Mouse (Mus musculus) midbrain, postnatal 0 days (tissue): ENCODE results near the gene 4921517D22Rik. TPM values are rescaled to one million over a fixed set of nuclear protein-coding genes. Genes with fewer than 3 reads are reported as not detected.

Source experiments
- ATAC-seq: fragments of 200-750 bp; cut with Nextera tagmentation; 2 replicates; pipeline ENCODE4 v1.8.0; 2017; ENCODE audit warnings: moderate number of reproducible peaks, mild to moderate bottlenecking, moderate TSS enrichment, moderate library complexity; ENCODE audit not compliant: low FRiP score
- DNase-seq: peaks from one replicate; pipeline ENCODE4 v3.0.0-alpha.2; 2015; ENCODE audit warnings: low spot score
- H3K27ac ChIP-seq: fragments of 300-500 bp; sonication (generic); 2 replicates; pipeline ENCODE4 v1.5.1; 2014; ENCODE audit warnings: low read depth, mild to moderate bottlenecking, low read length, mixed read lengths
- H3K27me3 ChIP-seq: fragments of 300-500 bp; sonication (generic); 2 replicates; pipeline ENCODE4 v1.6.1; 2014; ENCODE audit warnings: low read length, control low read depth, mixed read lengths; ENCODE audit not compliant: insufficient read depth
- H3K36me3 ChIP-seq: fragments of 300-500 bp; sonication (generic); 2 replicates; pipeline ENCODE4 v1.6.1; 2014; ENCODE audit warnings: low read length, control low read depth, mixed read lengths; ENCODE audit not compliant: insufficient read depth
- H3K4me1 ChIP-seq: fragments of 300-500 bp; sonication (generic); 2 replicates; pipeline ENCODE4 v1.6.1; 2014; ENCODE audit warnings: mild to moderate bottlenecking, control low read depth, antibody characterized with exemption, low read length, mixed read lengths; ENCODE audit not compliant: insufficient read depth
- H3K4me2 ChIP-seq: fragments of 300-500 bp; sonication (generic); 2 replicates; pipeline ENCODE4 v1.6.1; 2014; ENCODE audit warnings: low read depth, mild to moderate bottlenecking, low read length, mixed read lengths; ENCODE audit not compliant: poor library complexity, severe bottlenecking
- H3K4me3 ChIP-seq: fragments of 300-500 bp; sonication (generic); 2 replicates; pipeline ENCODE4 v1.5.1; 2014; ENCODE audit warnings: low read depth, mild to moderate bottlenecking, low read length, moderate library complexity
- H3K9ac ChIP-seq: fragments of 300-500 bp; sonication (generic); replicated peaks from 2 replicates; pipeline ENCODE4 v1.6.1; 2014; ENCODE audit warnings: mild to moderate bottlenecking, low read length, moderate library complexity, mixed read lengths; ENCODE audit not compliant: poor library complexity, severe bottlenecking
- H3K9me3 ChIP-seq: fragments of 300-500 bp; sonication (generic); 2 replicates; pipeline ENCODE4 v1.6.1; 2016; ENCODE audit warnings: low read length, control low read depth
- CTCF ChIP-seq: IDR thresholded peaks from 2 replicates; pipeline ENCODE4 v1.5.1; 2016; ENCODE audit warnings: antibody characterized with exemption, mild to moderate bottlenecking
- WGBS: fragments of 180-500 bp; shearing (Covaris S2); extraction: QIAGEN DNeasy Blood & Tissue Kit; methylation state at CpG from one replicate; pipeline ENCODE4 v1.1.7; 2014; 5-methylcytosine and 5-hydroxymethylcytosine counted together
- polyA plus RNA-seq: library from polyadenylated mRNA; unstranded; fragments of >200 nt; fragmentation: Nextera tagmentation; extraction: Ambion mirVana; gene quantifications from 2 replicates; pipeline ENCODE4 v1.2.1, GENCODE M21; 2015
- total RNA-seq: library from RNA; depleted of rRNA; stranded (reverse); fragments of >200 nt; gene quantifications from 2 replicates; pipeline ENCODE4 v1.2.3, GENCODE M21; 2014

Gene 4921517D22Rik
- total and polyA plus RNA-seq, 2 experiments from 2014 or later: not detected

GRCm38 (mm10) chr13:59669946-59670345 is 24.0 kb downstream of the 4921517D22Rik start:
- Histone ChIP-seq H3K36me3 (no peaks in the 10 kb centered on the region), H3K4me2 (no peak overlapping the region), H3K9ac (no peak overlapping the region), H3K9me3 (no peaks in the 10 kb centered on the region), H3K4me3 (no peak overlapping the region), H3K27me3 (no peaks in the 10 kb centered on the region), H3K4me1 (no peaks in the 10 kb centered on the region), H3K27ac (no peak overlapping the region)
- WGBS: 86% methylated on average over 10 of the region's 10 CpGs
- no peak for DNase-seq
- no peak for ATAC-seq
- TF ChIP-seq CTCF: no peak

DNA sequence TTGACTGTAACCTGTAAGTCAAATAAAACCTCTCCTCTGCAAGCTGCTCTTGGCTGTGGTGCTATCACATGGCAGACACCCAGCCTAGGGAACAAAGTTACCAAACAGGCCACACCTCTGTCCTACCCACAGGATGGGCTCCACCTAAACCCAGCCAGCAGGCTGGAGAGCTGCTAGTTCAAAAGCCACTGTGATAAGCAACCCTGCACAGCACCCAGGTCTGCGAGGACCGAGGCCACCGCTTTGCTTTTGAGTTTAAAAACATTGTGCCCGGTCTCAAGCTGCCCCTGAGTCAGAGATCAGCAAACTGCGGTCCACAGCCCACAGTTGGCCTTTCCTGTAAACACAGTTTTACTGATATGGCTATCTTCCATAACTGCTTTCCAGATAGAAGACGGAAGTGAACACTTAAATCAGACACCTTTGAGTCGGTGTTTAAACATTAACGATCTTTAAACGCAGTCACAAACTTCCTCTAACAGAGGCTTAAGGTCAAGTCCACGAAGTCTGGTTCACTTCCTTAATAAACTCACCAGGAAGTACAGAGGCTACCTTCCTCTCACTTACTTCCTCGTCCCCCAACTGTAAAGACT is 25.3 kb downstream of the 4921517D22Rik start:
- no peak for TF ChIP-seq CTCF
- WGBS: 83% methylated on average over 11 of the region's 11 CpGs
- H3K36me3 ChIP-seq: no peaks in the 10 kb centered on the region
- no peaks in the 10 kb centered on the region for H3K27me3 ChIP-seq
- DNase-seq (no peak), ATAC-seq (no peak)
- H3K27ac ChIP-seq: no peak overlapping the region
- no peaks in the 10 kb centered on the region for H3K4me1 ChIP-seq
- no peak overlapping the region for H3K4me2 ChIP-seq
- no peak overlapping the region for H3K4me3 ChIP-seq
- no peak overlapping the region for H3K9ac ChIP-seq
- H3K9me3 ChIP-seq: no peaks in the 10 kb centered on the region

- TF ChIP-seq CTCF: no peak
- Histone ChIP-seq H3K27me3 (no peaks in the 10 kb centered on the region), H3K4me2 (no peak overlapping the region), H3K4me1 (no peaks in the 10 kb centered on the region), H3K9ac (no peak overlapping the region), H3K9me3 (no peaks in the 10 kb centered on the region), H3K27ac (no peak overlapping the region), H3K36me3 (no peaks in the 10 kb centered on the region), H3K4me3 (no peak overlapping the region)
- WGBS: 84% methylated on average over 5 of the region's 5 CpGs
- ATAC-seq (no peak), DNase-seq (no peak)
These were observed 26.1 kb downstream of the 4921517D22Rik start for GRCm38 (mm10) chr13:59667763-59668162.

DNA sequence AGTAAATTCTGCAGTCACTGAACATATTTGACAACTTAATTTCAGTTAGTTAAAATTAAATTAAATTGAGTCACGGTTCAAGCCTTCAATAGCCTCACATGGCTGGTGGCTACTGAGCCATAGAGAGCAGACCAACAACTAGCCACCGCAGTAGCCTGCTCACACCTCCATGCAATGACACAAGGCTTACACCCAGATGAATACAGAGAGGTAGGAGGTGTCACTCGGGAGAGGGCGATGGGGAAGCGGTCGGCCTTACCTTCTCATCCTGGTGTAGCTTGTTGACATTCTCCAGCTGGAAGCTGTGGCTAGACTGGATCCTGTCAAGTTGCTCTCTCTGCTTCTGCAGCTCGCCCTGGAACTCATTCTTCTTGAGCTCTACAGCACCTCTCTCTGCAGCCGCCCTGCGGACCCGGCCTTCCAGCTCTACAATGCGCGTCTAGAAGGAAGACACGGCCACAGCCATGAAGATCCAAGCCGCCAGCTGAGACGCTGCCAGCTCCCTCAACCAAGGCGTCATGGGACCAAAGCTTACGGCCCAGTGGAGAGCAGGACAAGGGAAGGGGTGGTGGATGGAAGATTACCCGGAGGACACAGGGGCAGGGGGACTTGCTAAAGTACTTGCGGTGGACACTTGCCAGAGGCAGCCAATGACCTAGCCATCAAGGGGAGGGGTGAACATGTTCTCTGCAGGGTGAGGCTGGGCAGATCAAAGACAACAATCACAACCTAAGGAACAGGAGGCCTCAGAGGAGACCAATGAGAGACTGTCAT is 29.8 kb downstream of the 4921517D22Rik start:
- ATAC-seq: no peak
- Histone ChIP-seq H3K27me3 (no peaks in the 10 kb centered on the region), H3K36me3 (no peaks in the 10 kb centered on the region), H3K4me2 (no peak overlapping the region), H3K4me1 (no peaks in the 10 kb centered on the region), H3K27ac (no peak overlapping the region), H3K9me3 (no peaks in the 10 kb centered on the region), H3K9ac (no peak overlapping the region), H3K4me3 (no peak overlapping the region)
- no peak for DNase-seq
- WGBS: 93% methylated on average over 19 of the region's 19 CpGs
- TF ChIP-seq CTCF: no peak

DNA sequence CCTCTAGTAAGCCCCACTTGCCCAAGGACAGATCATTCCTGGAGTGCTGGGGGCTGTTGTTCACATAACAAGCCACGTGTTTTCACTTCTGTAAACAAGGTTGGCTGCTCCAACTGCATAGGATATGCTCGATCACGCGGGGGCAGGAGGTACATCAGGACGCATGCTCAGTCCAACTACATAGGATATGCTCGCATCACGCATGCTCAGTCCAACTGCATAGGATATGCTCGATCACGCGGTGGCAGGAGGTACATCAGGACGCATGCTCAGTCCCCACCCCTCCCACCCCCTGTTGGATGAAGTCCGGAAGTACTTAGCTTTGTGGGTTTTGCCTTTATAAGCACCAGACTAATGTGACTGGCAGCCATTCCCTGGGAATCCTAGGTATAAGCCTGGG is 31.9 kb downstream of the 4921517D22Rik start:
- no peak overlapping the region for H3K27ac ChIP-seq
- no peaks in the 10 kb centered on the region for H3K4me1 ChIP-seq
- H3K4me3 ChIP-seq: no peak overlapping the region
- H3K4me2 ChIP-seq: no peak overlapping the region
- H3K9ac ChIP-seq: no peak overlapping the region
- DNase-seq: no peak
- no peaks in the 10 kb centered on the region for H3K36me3 ChIP-seq
- WGBS: 96% methylated on average over 12 of the region's 12 CpGs
- no peak for TF ChIP-seq CTCF
- ATAC-seq: no peak
- no peaks in the 10 kb centered on the region for H3K27me3 ChIP-seq
- no peaks in the 10 kb centered on the region for H3K9me3 ChIP-seq

DNA sequence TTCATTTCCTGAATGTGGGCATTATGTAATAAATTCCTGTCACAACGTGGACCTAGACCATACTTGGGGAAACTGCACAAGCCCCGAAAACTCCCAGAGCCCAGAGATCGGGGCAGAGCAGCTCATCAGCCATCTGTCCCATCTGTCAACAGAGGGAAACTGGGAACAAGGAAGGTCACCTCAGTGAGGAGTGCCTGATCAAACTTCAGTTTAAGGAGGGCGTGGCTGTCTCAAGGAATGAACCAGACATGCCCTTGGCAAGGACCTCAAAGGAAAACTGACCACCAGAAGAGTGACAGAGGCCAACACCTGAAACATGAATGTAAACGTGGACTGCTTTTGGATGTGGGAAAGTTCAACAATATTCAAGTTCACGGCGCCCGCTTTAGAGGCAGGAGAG is 32.5 kb downstream of the 4921517D22Rik start:
- no peak for TF ChIP-seq CTCF
- H3K27me3 ChIP-seq: no peaks in the 10 kb centered on the region
- H3K4me3 ChIP-seq: no peak overlapping the region
- no peak for ATAC-seq
- no peaks in the 10 kb centered on the region for H3K4me1 ChIP-seq
- no peak for DNase-seq
- no peak overlapping the region for H3K27ac ChIP-seq
- H3K36me3 ChIP-seq: no peaks in the 10 kb centered on the region
- no peak overlapping the region for H3K4me2 ChIP-seq
- 94% methylated on average over 8 of the region's 8 CpGs for WGBS
- H3K9ac ChIP-seq: no peak overlapping the region
- H3K9me3 ChIP-seq: no peaks in the 10 kb centered on the region
